Mouse (Mus musculus): ENCODE measurements around the gene Srm. TPM values are rescaled to one million over a fixed set of nuclear protein-coding genes. Genes with fewer than 3 reads are reported as not detected.

Gene Srm
- total RNA-seq (2022) = 10 to 100 TPM; 67.4 to 91.6 (median 76.2) TPM

DNA sequence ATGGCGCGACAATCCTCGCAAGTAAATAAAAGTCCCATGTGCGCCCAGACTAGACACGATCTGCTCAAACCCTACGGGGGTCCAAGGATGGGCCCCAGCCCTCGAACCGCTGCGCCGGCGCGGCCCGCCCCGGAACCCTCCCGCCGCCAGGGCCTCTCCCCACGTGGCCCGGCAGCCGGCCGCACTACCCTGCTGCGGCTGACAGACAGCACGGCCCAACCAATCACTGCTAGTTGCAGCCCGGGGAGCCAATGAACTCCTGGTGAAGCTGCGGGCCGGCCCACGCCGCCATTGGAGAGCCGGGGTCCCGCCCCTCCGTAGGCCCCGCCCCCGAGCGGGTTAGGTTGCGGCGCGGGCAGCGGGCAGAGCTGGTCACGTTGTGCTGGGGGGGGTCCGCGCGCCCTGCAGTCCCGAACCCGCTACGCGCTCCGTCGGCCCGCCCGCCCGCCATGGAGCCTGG is at the start of gene Srm:
Srm (plus strand) TSS at position 333 of the 460 bp plus-strand sequence.
- DNase-seq = peak; percentile 97

DNA sequence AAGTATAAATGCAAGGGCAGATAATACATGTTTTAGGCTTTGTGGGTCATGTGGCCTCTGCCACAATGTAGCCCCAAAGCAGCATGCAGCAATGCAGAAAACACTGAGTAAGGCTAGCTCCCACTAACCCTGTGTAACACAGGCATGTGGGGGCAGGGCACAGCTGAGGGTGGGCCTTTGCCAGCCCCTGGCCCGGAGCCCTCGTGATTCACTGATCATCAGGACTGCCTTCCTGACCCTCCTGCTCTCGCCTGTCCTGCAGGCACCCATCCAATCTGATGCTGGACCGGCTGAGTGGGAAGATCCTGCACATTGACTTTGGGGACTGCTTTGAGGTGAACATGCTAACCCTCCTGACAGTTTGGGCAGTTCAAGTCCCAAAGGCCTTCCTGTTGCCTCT is 42.2 kb upstream of the Srm start:
- no peak for DNase-seq

DNA sequence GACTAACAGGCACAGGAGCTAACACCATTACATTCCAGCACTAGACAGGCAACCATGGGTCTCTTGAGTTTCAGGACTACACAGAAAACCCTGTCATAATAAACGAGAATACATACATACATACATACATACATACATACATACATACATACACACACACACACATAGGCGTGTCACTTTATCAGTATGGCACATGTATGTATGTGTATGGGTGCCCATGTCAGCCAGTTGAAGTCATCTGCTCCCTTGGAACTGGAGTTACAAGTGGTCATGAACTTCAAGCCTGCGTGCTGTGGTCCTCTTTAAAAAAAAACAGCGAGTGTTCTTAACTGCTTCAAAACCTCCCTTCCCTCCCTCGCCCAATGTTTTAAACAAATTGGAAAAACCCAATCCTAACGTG is 33.5 kb upstream of the Srm start:
- no peak for DNase-seq

DNA sequence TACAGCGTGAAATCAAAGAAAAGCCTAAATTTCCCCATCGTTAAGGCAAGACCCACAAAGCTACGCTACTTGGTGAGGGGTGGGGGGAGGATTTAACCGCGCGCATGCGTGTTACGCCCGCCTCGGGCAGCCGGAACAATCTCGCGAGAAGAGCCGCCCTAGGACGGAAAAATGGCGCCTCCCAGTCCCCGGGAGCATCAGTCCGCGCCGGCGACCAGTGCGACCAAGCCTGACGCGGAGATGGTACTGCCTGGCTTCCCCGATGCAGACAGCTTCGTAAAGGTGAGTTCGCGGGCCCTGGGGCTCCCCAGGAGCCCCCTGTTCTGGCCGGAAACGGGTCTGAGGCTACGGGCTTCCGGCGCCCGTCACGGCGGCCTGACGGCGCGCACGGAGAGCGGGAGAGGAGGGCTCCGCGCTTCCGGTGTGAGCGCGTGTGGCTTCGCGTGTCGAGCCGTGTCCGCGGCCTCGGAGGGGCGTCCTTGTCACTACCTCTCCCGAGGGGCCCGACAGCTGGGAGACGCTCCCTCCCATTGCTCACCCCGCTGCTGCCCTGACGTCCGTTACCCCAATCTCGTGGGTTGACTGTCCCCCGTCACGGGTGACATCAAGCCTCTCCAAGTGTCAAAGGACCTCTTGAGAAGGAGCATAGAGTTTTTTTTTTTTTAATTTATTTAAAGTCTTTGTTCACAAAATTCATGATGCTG is 32.9 kb upstream of the Srm start, which contains the start of gene Exosc10:
Exosc10 (plus strand) TSS at position 133 of the 704 bp plus-strand sequence.
- peak; percentile 76 for DNase-seq

DNA sequence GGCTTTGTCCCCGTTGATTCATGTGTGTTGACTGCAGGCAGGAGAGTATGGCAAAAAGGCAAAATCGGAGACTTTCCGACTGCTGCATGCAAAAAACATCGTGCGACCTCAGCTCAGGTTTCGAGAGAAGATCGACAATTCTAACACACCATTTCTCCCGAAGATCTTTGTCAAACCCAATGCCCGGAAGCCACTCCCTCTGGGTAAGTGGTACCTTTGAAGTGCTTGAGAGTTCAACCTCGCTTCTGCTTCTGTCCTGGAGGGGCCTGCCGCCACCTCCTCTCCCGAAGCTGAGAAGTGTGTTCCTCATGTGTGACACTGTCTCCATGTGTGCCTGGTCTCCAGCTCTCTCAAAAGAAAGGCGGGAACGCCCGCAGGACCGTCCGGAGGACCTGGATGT is 28.6 kb upstream of the Srm start:
- DNase-seq = no peak

DNA sequence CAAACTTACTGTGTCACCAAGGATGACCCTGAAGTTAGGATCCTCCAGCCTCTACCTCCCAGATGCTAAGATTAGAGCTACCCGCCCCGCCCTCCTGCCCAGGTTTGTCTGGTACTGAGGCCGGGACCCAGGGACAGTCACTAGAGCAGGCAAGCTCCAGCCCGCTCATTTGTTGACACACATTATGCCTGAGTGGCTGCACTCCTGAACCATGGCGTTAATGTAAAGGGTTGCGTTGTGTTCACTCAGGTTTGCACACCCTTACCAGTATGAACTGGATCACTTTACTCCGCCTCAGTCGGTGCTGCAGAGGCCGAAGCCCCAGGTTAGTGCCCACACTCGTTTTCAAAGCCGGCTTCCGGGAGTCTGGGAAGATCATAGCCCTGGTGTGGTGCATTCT is 27.7 kb upstream of the Srm start:
- no peak for DNase-seq

DNA sequence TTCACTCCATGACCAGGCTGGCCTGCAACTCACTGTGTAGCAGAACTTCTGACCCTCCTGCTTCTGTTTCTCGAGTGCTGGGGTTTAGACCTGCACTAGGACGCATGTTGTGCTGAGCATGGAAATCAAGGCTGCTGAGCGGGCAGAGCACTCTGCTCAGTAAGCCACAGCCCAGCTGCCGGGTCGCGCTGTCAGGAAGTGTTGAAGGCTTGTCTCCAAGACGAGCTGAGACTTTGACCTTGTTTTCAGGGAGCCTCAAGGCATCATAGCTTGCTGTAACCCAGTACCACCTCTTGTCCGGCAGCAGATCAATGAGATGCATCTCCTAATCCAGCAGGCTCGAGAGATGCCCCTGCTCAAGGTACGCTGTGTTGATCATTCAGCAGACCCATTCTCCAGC is 21.2 kb upstream of the Srm start:
- DNase-seq = no peak

DNA sequence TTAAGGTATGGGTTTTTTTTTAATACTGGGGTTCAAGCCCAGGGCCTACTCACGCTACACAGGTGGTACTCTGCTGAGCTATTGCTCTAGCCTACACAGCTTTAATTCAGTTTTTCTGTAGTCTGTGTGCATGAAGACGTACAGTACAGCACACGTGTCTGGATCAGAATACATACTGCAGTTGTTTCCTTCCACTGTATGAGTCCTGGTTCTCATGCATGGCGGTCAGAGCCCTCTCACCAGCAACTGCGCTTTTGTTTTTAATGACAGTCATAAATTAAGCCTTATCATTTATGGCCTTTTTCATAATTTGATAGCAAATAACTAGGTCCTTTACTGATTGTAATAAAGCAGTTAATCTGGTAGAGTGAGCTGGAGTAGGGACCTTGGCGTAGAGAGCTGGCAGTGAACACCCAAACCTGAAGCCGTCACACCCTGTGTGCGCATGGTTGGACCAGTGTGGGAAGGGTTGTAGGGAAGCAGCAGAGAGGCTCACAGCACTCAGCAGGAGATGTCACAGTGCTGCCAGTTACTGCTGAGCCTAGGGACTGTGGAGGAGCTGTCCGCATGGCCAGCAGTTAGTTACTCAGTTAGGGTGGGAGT is 20.5 kb upstream of the Srm start:
- no peak for DNase-seq

DNA sequence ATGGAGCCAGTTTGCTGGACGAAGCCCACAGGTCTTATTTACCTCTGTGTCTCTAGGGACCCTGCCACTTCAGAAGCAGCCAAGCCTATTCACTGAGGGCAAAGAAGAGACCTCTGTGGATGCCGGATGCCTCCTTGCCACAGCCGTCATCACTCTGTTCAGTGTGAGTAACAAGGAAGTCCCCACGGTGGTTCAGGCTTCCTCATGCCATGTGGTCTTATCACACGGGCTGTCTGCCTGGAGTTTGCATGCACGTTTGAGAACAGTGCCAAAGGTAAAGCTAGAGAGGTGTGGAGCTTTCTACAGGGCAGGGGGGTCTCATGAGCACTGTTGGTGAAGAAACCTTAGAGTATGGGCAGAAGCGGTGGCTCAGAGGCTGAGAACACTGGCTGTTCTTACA is 18.1 kb upstream of the Srm start:
- DNase-seq = no peak

DNA sequence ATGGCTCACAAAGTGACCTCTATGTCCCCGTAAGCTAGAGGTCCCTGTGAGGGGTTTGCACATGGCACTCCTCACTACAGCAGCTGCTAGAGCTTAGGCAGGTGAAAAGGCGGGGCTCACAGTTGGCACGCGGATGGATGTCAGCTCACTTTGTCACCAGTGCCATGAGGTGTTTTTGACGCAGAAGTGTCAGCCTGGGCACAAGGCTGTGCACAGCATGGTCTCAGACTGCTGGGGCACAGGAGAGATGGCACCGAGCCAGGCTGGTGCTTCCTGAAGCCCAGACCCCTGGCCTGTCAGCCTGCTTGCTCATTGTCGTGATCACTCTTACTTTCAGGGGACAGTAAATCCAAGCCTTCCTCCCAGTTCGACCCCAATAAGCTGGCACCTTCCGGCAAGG is 10.5 kb upstream of the Srm start:
- DNase-seq = no peak

DNA sequence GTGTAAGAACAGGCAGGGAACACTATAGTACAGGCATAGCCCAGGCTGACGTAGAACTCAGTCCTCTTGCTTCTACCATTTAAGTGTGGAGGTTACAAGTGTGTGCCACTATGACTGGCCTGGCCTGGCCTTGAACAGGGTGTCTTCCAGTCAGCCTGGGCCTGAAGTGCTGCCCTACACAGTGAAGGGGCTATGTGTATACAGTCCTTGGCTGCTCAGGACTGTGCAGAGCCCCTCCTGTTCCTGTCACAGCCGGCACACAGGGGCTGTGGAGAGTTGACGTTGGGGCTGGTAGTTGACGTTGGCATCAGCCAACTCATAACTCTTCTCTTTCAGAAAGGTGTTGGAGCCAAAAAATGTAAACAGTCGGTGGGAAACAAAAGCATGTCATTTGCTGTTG is 9.9 kb upstream of the Srm start:
- no peak for DNase-seq

DNA sequence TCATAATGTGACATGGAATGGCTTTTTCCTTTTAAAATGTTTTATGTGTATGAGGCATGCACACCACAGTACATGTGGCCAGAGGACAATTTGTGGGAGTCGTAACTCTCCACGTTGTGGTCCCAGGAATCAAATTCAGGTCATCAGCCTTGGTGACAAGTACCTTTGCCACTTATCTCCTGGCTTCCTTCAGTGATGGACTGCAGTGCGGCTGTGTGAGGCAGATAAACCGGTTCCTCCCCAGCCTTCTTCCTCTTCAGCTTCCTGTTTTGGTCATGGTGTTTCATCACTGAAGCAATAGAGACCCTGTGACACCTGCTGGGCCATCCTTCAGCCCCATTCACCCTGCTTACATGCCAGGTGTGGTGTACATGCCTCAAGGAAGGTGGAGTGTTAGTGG is 8.0 kb upstream of the Srm start:
- DNase-seq = no peak

DNA sequence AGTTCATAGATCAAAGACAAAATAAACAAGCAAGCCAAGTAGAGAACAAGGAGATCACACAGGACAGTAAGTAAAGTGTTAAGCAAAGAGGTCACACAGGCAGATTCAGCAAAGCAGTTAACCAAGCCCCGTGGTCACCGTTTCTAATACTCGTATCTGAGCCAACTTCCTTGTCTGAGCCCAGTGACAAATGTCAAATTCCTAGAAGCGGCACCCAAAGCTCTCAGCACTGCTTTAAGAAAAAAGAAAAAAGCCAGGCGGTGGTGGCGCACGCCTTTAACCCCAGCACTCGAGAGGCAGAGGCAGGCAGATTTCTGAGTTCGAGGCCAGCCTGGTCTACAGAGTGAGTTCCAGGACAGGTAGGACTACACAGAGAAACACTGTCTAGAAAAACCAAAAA is 4.7 kb upstream of the Srm start:
- DNase-seq = no peak

DNA sequence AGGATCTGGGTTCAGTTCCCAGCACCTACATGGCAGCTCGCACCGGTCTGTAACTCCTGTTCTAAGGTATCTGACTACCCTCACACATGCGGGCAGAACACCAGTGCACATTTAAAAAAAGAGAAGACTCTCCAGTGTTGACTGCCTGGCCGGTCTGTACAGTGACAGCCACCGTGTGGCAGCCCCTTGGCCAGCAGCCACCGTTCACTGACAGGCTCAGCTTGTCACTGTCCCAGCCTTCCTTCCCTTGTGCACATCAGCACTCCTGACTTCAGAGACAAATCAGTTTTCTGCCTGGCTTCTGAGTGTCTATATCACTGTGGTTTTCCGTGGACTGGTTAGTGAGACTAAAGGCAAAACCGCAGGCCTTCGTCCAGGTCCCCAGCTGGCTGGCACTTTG is 2.5 kb upstream of the Srm start:
- DNase-seq = no peak

DNA sequence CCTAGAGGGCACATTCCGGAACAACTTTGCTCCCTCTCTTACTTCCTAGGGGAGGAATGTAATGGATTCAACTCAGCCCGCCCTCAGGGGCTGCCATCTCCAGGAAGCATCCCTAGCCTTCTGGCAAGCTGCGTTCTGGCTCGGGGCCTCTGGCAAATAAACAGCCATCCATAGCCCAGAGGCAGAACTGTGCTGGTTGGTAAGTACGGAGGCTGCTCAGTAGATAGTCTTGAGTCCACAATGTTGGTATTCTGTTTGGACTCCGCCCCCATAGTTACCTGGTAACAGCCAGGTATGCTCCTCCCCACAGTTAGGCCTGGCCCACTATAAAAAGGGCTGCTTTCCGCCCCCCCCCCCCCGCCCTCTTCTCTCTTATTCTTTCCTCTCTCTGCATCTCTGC is 1.7 kb upstream of the Srm start:
- DNase-seq = no peak

DNA sequence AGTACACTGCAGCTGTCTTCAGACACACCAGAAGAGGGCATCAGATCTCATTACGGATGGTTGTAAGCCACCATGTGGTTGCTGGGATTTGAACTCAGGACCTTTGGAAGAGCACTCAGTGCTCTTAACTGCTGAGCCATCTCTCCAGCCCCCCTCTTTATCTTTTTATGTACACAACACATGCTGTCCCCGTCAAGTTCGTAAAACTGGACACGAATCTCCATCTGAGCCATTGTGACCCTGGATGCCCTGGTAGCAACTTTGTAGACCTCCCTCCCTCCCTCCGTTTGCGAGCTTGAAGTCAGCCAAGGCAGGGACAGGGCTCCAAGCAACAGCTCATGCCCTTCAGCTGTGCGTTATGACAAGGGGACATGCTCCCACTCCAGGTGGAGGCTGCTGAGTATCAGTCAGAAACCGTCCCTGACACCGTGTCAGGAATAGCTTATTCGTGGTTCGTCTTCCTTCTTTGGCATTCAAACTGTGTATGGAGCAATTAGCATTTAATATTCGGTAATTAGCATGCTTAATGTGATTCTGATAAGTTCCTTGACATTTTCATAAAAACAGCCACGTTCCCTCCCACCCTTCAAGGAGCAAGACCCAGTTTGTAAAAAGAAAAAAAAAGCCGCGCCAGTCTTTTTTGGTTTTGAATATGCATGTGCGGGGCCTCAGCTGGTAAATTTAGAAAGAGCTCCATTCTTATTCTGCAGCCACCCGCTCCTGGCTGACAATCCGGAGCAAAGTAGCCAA is 707 bp upstream of the Srm start:
- no peak for DNase-seq

DNA sequence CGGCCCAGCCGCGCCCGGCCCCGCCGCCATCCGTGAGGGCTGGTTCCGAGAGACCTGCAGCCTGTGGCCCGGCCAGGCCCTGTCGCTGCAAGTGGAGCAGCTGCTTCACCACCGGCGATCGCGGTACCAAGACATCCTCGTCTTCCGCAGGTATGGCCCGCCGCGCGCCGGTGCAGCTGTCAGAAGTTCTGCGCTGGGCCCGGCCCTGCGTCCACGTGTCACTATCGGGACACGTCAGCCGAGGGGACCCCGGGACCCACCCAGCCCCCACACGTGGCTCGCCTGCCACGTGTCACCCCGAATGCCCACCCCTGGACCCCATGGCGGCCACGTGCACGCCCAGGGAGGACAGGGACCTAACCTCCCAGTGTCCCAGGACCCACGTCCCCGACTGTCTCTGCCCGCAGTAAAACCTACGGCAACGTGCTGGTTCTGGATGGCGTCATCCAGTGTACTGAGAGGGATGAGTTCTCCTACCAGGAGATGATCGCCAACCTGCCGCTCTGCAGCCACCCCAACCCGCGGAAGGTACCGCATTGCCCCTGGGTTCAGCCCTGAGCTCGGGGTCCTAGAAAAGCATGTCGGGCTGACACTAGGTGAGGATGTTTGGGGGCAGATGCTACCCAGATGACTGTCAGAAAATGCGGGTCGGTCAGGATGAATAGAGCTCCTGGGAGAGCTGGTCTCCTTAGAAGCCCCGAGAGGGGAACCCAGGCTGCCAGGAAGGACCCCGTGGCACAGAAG is 506 bp downstream of the Srm start:
- DNase-seq = peak; percentile 30

DNA sequence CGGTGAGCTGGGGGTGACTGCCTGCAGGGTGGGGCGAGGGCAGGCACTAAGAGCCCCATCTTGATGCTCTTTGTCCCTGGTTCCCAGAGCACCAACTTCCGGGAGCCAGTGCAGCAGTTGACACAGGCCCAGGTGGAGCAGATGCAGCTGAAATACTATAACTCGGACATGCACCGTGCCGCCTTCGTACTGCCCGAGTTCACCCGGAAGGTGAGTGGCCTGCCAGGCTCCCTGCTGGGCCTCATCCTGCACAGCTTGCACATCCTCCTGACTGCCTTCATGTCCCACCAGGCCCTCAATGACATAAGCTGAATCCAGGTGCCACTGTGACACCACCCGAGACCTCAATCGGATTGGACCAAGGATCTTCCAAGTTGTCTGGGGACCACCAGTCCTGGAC is 2.7 kb downstream of the Srm start:
- no peak for DNase-seq

DNA sequence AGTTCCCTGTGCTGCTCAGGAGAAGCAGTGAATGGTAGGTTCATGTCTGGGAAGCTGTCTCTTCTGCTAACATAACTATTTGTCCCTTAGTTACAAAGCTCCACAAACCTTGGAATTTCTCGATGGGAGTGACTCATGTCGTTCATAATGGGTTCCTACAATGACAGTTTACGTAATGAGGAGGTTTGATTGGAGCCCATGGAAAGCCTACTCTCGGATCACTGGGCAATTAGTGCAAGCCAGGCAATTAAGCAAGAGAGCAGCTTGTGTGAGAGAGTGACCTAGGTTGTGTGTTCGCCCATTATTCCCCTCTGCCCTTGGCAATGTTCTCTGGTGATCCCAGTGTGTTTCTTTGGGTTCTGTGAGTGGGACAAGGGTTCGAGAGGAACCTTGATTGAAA is 4.6 kb downstream of the Srm start:
- no peak for DNase-seq

DNA sequence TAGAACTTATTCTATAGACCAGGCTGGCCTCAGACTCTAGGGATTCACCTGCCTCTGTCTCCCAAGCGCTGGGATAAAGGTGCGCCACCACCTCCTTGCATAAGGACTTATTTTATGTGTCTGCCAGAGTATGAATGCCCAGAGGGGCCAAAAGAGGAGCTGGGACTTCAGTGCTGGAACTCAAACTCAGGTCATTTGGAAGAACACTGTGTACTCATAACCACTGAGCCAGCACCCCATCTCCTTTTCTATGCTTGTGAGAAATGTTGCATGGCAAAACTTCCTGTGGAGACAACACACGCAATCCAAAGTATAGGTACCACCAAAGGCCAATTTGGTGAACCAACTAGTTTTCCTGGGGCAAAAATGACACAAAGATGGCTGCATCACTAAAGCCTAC is 5.4 kb downstream of the Srm start:
- no peak for DNase-seq

DNA sequence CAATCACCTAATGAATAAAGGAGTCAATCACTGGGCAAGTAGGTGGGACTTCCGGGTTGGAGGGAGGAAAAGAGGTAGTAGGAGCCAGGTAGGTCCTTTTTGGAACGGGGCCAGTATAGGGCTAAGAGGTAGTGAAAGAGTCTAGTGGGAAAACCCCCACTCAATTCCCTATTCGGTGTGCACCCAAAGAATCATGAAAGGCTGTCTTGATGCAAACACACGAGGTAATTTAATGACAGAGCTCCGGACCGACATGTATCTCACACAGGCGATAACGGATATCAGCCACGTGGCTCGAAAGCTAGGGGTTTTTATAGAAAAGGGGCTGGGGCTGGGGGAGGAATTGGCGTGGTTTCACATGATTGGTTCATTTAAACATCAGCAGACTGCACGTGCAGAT is 7.5 kb downstream of the Srm start:
- no peak for DNase-seq

DNA sequence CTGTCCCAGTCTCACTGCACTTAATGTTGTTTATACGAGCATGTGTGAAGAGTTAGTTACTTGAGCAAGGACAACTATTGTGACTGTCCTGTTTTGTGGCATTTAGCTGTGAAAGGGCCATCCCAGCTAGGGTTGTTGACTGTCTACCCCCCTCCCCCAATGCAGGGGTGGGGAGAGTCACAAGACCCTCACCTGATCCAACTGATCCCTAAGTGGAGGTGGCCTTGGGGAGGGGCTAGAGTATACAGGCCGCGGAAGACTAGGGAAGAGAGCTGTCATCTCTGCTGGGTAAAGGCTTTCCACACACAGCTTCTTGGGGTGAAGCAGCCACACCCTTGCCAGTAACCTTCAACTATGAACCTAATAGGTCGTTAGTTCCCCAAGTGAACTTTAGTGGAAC is 9.0 kb downstream of the Srm start:
- no peak for DNase-seq

DNA sequence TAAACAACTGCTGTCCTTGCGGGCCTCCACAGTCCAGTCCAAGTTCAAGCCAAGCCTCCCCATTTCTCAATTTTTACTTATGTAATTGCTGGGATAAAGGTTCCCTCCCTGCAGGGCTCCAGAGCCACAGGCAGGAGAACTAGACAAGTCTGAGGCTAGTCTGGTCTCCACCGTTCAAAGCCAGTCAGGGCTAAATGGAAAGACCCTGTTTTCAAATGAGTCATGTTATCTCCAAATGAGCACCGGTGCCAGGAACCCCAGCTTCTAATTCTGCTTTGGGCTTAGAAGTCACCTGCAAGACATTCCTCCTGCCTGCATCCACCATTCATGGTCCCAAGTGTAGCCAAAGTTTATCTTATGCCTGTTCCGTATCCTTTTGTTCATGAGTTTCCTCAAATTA is 10.6 kb downstream of the Srm start:
- DNase-seq = no peak
